Mouse (Mus musculus) myocyte (in vitro differentiated cells): ENCODE results near the gene Wdr59. TPM values are rescaled to one million over a fixed set of nuclear protein-coding genes. Genes with fewer than 3 reads are reported as not detected.

ENCODE experiments used
- H3K27me3 ChIP-seq: one replicate; pipeline ENCODE4 v1.6.1; 2011; ENCODE audit not compliant: control insufficient read depth, insufficient read depth, insufficient read length
- H3K36me3 ChIP-seq: one replicate; pipeline ENCODE4 v1.6.1; 2011; ENCODE audit not compliant: control insufficient read depth, insufficient read depth
- H3K4me2 ChIP-seq: one replicate; pipeline ENCODE4 v1.6.1; 2011; ENCODE audit warnings: low read depth, control low read depth
- H3K4me3 ChIP-seq: one replicate; pipeline ENCODE4 v1.5.1; 2011; ENCODE audit warnings: mild to moderate bottlenecking, control low read depth, moderate library complexity
- H3K79me2 ChIP-seq: one replicate; pipeline ENCODE4 v1.6.1; 2011; ENCODE audit not compliant: control insufficient read depth, insufficient read depth
- H3ac ChIP-seq: one replicate; pipeline ENCODE4 v1.6.1; 2011; ENCODE audit not compliant: control insufficient read depth, insufficient read length
- CEBPB ChIP-seq: IDR thresholded peaks from 2 replicates; pipeline ENCODE4 v1.6.1; 2011; ENCODE audit warnings: mild to moderate bottlenecking, moderate library complexity; ENCODE audit not compliant: poor library complexity, insufficient read depth, severe bottlenecking
- E2F4 ChIP-seq: IDR thresholded peaks from one replicate; pipeline ENCODE4 v1.6.1; 2011; ENCODE audit warnings: mild to moderate bottlenecking, control low read depth, moderate library complexity; ENCODE audit not compliant: insufficient read depth
- MAX ChIP-seq: IDR thresholded peaks from one replicate; pipeline ENCODE4 v1.6.1; 2011; ENCODE audit warnings: low read depth, mild to moderate bottlenecking, control low read depth
- MYOD1 ChIP-seq, 3 experiments: IDR thresholded peaks; one replicate each; pipeline ENCODE4 v1.6.1; 2011; ENCODE audit warnings: control low read depth in 2 of 3, low read depth in 2 of 3, mild to moderate bottlenecking in 2 of 3, moderate library complexity in 1 of 3; ENCODE audit not compliant: insufficient read length in 2 of 3, control insufficient read depth in 1 of 3
- MYOG ChIP-seq, 3 experiments: IDR thresholded peaks; one replicate each; pipeline ENCODE4 v1.6.1; 2011; ENCODE audit warnings: control low read depth in 2 of 3, low read depth in 2 of 3, mild to moderate bottlenecking in 2 of 3; ENCODE audit not compliant: insufficient read length in 2 of 3, control insufficient read depth in 1 of 3, insufficient read depth in 1 of 3
- POLR2A ChIP-seq: IDR thresholded peaks from one replicate; pipeline ENCODE4 v1.6.1; 2011; ENCODE audit warnings: low read depth, mild to moderate bottlenecking, control low read depth, moderate library complexity; ENCODE audit not compliant: insufficient read length
- POLR2AphosphoS2 ChIP-seq: IDR thresholded peaks from one replicate; pipeline ENCODE4 v1.6.1; 2011; ENCODE audit warnings: low read depth, control low read depth; ENCODE audit not compliant: insufficient read length
- REST ChIP-seq: IDR thresholded peaks from one replicate; pipeline ENCODE4 v1.6.1; 2011; ENCODE audit warnings: mild to moderate bottlenecking, control low read depth, moderate library complexity; ENCODE audit not compliant: insufficient read depth, insufficient read length
- SRF ChIP-seq: IDR thresholded peaks from one replicate; pipeline ENCODE4 v1.6.1; 2011; ENCODE audit warnings: low read depth; ENCODE audit not compliant: control insufficient read depth, insufficient read length
- TCF12 ChIP-seq: IDR thresholded peaks from one replicate; pipeline ENCODE4 v1.6.1; 2011; ENCODE audit warnings: mild to moderate bottlenecking, control low read depth; ENCODE audit not compliant: poor library complexity, insufficient read depth, severe bottlenecking
- TCF3 ChIP-seq: IDR thresholded peaks from one replicate; pipeline ENCODE4 v1.6.1; 2011; ENCODE audit warnings: low read depth, control low read depth; ENCODE audit not compliant: insufficient read length
- USF1 ChIP-seq: IDR thresholded peaks from one replicate; pipeline ENCODE4 v1.6.1; 2011; ENCODE audit warnings: low read depth, mild to moderate bottlenecking, control low read depth, moderate library complexity
- polyA plus RNA-seq: library from polyadenylated mRNA; unstranded; fragments of >200 nt; fragmentation: generic; extraction: Trizol; gene quantifications from one replicate; pipeline ENCODE4 v1.2.1, GENCODE M21; 2012; ENCODE audit warnings: missing spikeins

The Wdr59 gene
- polyA plus RNA-seq, 1 experiment, result 10.2 TPM

GRCm38 (mm10) chr8:111543712-111544380 lies 22.0 kb upstream of the Wdr59 start:
- Histone ChIP-seq H3K79me2 (peaks cover 99% of the 10 kb centered on the region), H3K27me3 (no peaks in the 10 kb centered on the region), H3K36me3 (no peaks in the 10 kb centered on the region), H3K4me3 (no peak overlapping the region), H3K4me2 (no peak overlapping the region), H3ac (no peak overlapping the region)
- no peak for TF ChIP-seq TCF12
- no peak for TF ChIP-seq POLR2AphosphoS2
- no peak for TF ChIP-seq TCF3
- no peak for TF ChIP-seq USF1
- TF ChIP-seq REST, result no peak
- no peak for TF ChIP-seq POLR2A

GRCm38 (mm10) chr8:111539422-111540076 lies 17.7 kb upstream of the Wdr59 start:
- H3K36me3 ChIP-seq, result no peaks in the 10 kb centered on the region
- H3K79me2 ChIP-seq, result peaks cover 79% of the 10 kb centered on the region
- TF ChIP-seq POLR2AphosphoS2 (no peak), SRF (no peak), TCF12 (no peak), REST (no peak), MYOD1 (IDR thresholded peaks at IDR 0.05; ENCODE audit: control insufficient read depth in 1 of 3, insufficient read length in 2 of 3, low read depth in 2 of 3) (no peak), USF1 (no peak), TCF3 (no peak), POLR2A (no peak), CEBPB (no peak), MAX (no peak), MYOG (IDR thresholded peaks at IDR 0.05; ENCODE audit: control insufficient read depth in 1 of 3, insufficient read depth in 1 of 3, insufficient read length in 2 of 3, low read depth in 2 of 3) (no peak), E2F4 (no peak)
- peak overlapping the region; percentile 86 for H3K4me2 ChIP-seq
- H3K4me3 ChIP-seq, result no peak overlapping the region
- H3K27me3 ChIP-seq, result no peaks in the 10 kb centered on the region
- no peak overlapping the region for H3ac ChIP-seq

- no peak overlapping the region for H3ac ChIP-seq
- H3K27me3 ChIP-seq, result no peaks in the 10 kb centered on the region
- TF ChIP-seq TCF12 (no peak), POLR2AphosphoS2 (no peak), USF1 (peak; percentile 14)
- H3K36me3 ChIP-seq, result no peaks in the 10 kb centered on the region
- H3K79me2 ChIP-seq, result peaks cover 65% of the 10 kb centered on the region
- peak overlapping the region; percentile 86 for H3K4me2 ChIP-seq
- peak overlapping the region; percentile 76 for H3K4me3 ChIP-seq
These were observed 16.3 kb upstream of the Wdr59 start for GRCm38 (mm10) chr8:111538194-111538593.

GRCm38 (mm10) chr8:111537765-111538158 lies 15.9 kb upstream of the Wdr59 start:
- no peaks in the 10 kb centered on the region for H3K27me3 ChIP-seq
- peak overlapping the region; percentile 42 for H3ac ChIP-seq
- peaks cover 61% of the 10 kb centered on the region for H3K79me2 ChIP-seq
- H3K4me2 ChIP-seq, result peak overlapping the region; percentile 86
- TF ChIP-seq TCF3 (no peak), POLR2AphosphoS2 (no peak), USF1 (no peak), MAX (no peak), REST (no peak), SRF (no peak), E2F4 (no peak), POLR2A (no peak), MYOD1 (IDR thresholded peaks at IDR 0.05; ENCODE audit: control insufficient read depth in 1 of 3, insufficient read length in 2 of 3, low read depth in 2 of 3) (no peak), MYOG (IDR thresholded peaks at IDR 0.05; ENCODE audit: control insufficient read depth in 1 of 3, insufficient read depth in 1 of 3, insufficient read length in 2 of 3, low read depth in 2 of 3) (no peak), TCF12 (no peak), CEBPB (no peak)
- no peaks in the 10 kb centered on the region for H3K36me3 ChIP-seq
- H3K4me3 ChIP-seq, result peak overlapping the region; percentile 76

- peaks cover 55% of the 10 kb centered on the region for H3K79me2 ChIP-seq
- no peaks in the 10 kb centered on the region for H3K36me3 ChIP-seq
- H3K27me3 ChIP-seq, result no peaks in the 10 kb centered on the region
- peak overlapping the region; percentile 86 for H3K4me2 ChIP-seq
- peak overlapping the region; percentile 42 for H3ac ChIP-seq
- H3K4me3 ChIP-seq, result peak overlapping the region; percentile 76
- TF ChIP-seq MYOD1 (IDR thresholded peaks at IDR 0.05; ENCODE audit: control insufficient read depth in 1 of 3, insufficient read length in 2 of 3, low read depth in 2 of 3) (peak in 1 of 3 experiments; percentile 5), SRF (no peak)
These were observed 15.3 kb upstream of the Wdr59 start for GRCm38 (mm10) chr8:111536978-111537764.
